Mouse (Mus musculus) ovary, adult 18-20 months (tissue): ENCODE results near the gene Grb10.

Source experiments
- DNase-seq: peaks from one replicate; pipeline ENCODE4 v3.0.0; 2022; ENCODE audit warnings: low spot score, mixed read lengths

Gene Grb10

GRCm38 (mm10) chr11:11901509-11901908, 137.0 kb downstream of the Grb10 start:
- DNase-seq, result no peak

DNA sequence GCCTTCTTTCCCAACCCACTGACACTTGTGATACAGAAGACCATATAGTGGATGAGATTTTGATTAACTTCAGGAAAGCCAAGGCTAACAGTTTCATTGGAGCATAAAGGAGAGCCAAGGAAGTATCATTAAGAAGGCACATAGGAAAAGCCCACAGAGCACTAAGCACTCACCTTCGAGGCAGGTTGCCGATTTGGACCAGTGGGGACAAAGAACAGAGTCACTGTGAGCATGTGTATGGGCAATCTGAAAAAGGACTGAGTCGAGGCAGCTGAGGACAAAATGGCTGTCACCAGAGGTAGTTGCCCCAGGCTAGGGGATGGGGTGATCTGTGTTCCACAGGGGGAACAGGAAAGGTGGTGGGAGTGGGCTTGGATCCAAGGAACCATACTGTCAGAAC, 140.0 kb downstream of the Grb10 start:
- DNase-seq, result no peak

DNA sequence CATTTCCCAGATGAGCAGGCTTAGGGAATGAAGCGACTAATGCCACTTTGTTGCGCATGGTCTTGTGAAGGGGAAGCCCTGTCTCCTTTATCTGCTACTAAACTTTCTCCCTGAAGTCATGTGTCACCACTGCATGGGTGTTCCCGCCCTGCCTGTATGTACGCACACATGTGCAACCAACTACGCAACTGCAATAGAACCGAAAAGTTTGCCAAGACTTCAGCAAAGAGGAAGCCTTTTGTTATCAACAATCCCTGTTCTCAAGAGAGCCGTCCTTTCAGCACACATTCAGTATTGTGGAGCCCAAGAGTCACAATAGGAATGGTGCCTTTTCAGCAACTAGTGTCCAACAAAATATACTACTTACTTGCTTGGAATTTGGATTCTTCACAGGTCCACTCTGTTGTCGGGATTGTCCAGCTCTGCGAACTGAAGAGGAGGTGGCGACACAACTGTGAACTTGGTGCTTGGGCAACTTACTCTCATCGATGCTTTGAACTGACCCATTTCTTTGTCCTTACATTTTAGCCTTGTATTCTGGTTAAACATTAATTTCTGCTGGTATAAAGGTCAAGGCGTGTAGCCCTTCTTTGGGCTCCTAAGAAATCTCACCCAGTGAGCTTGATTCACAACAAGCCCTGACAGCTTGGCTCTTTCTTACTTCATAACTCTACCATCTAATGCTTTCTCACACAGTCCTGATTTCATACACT, 140.7 kb downstream of the Grb10 start, which contains the start of gene Ddc:
Gene Ddc (minus strand): TSS at position 500 of the 713 bp plus-strand sequence.
- DNase-seq, result no peak

GRCm38 (mm10) chr11:11895479-11895878, 143.0 kb downstream of the Grb10 start:
- DNase-seq, result no peak

GRCm38 (mm10) chr11:11893769-11894168, 144.7 kb downstream of the Grb10 start:
- DNase-seq, result no peak

GRCm38 (mm10) chr11:11892993-11893602, 145.4 kb downstream of the Grb10 start:
- DNase-seq, result no peak

DNA sequence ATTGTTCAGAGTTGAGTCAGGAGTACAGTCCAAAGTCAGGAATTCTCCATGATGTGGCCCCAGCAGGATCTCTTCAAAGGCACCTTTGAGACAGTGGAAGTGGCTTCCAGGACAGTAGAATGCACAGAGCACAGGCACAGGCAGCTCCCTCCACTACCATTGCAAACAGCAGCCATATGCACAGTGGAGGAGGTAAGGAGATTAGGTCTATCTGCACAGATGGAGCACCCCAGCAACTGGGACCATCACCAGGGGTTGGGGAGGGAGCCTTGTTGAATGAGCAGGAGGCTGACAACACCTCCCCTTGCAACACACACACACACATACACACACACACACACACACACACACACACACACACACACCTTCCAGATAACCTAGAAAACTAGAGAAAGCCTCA, 146.7 kb downstream of the Grb10 start:
- DNase-seq, result no peak

GRCm38 (mm10) chr11:11890139-11890741, 148.2 kb downstream of the Grb10 start:
- no peak for DNase-seq

DNA sequence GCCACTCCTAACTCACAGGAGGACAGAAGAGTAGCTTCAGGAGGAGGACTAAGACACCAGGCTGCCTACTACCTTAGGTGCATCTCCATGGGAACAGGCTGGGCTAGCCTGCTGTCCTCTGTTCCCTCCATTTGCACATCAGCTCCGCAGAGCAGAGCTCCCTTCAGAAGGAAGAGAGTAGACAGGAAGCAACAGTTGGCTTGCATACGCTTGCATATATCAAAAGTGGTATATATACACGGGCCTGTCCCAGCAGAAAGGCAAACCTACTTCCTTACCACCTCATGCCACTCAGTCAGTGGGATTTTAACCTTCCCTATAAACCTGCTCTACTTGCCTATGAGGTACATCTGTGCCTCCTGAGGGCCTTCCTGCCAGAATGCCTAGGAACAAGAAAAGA, 149.8 kb downstream of the Grb10 start:
- no peak for DNase-seq

GRCm38 (mm10) chr11:11888051-11888450, 150.4 kb downstream of the Grb10 start:
- DNase-seq, result no peak

- DNase-seq, result no peak
Measured at GRCm38 (mm10) chr11:11886403-11886998, 152.0 kb downstream of the Grb10 start.

GRCm38 (mm10) chr11:11885921-11886320, 152.6 kb downstream of the Grb10 start:
- no peak for DNase-seq

DNA sequence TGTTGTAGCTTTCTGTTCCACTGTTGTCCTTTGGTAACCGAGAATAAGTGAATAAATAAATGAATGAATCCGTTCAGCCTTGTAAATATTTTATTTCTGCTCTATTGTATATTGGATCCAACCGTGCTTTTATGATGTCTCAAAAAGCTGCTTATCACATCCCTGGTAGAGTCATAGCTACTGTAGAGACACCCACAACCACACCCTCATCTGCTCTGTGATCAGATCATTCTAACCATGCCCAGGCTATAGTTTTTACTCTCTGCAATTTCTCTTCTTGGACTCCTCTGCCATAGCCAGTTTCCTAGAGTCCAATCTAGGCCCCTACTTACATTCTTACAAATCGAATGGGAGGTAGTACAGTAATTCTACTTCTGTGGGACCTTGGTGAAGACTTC, 153.2 kb downstream of the Grb10 start:
- no peak for DNase-seq

DNA sequence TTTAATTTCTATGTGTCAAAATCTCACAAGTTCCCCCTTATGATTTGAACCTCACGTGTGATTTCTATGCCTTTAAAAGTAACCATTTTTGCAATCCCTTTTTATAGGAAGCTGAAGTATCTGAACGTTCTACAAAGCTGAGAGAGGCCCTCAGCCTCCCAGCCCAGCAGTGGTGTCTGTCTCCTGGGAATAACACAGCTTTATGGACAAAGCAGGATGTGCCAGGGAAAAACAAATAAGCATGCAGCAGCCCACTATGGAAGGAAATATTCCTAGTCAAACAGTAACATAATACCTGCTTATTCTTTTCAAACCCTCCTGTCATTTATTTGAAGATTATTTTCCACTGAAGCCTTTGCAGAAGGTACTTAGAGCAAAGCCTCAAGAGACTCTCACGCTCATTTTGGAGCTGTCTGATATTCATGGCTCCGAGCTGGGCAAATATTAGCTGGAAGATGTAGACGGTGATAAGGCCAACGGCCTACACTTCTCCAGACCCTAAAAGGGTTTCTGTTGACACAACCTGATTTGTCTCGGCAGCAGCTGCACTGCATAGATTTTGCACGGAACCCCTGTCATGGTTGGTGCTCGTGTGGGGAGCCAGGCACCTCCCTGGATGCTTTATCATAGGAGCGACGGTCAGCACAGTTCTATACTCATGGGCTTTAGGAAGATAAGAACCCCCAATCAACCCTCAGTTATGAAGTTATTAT, 153.8 kb downstream of the Grb10 start:
- DNase-seq, result no peak

DNA sequence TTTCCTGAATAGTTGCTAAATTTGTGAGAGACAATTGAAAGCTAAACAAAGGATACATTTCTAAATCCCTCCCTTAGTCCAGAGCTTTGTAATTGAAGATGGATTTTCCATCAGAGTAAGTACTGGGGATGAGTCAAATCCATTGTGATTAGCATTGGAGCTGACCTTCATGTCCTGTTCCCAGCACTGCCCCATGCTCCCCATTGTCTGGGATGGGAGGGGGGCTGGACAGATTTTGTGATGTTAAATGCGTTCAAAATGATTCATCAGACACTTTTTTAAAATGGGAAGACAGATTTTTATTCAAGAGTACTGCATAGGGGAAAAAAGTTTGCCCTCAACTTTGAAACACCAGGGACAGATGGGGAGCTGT, 156.7 kb downstream of the Grb10 start:
- DNase-seq, result no peak

DNA sequence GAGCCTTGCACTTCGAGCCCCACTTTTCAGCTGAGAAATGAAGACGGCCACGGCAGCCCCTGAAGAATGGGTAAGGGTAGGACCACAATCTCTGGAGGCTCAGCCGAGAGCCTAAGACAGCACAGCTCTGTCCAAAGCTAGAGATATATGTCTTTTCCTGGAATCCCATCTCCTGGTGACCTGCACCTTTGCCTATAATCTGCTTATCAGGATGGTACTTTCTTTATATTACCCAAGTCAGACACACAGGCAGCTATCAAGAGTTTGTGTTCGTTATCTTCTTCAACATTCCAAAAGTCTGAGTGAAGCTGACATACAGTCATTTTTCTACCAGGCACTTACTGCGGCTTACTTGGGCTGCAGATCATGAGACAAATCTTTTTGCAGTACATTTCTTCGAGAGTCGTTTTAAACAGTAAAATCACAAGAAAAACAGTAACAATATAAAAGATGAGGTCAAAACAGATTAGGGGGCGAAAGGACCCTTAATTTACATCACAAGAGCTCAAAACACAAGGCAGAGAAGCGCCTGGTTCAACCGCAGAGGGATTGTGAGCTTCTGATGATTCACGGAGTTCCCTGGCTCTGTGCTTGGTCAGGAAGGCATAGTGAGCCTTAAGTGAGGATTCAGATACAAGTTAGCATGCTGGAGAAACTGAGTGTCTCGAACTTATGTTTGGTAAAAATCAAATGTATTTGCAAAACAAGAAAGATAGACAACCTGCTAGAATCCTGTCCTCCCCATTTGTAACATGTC, 157.3 kb downstream of the Grb10 start:
- DNase-seq, result no peak
